Mouse (Mus musculus) mammary gland, adult 2 months (tissue): ENCODE data around the gene Zfp365. TPM values are rescaled to one million over a fixed set of nuclear protein-coding genes. Genes with fewer than 3 reads are reported as not detected.

Source experiments
- polyA plus RNA-seq: library from polyadenylated mRNA; depleted of rRNA; stranded (reverse); fragments of >200 nt; gene quantifications from 2 replicates; pipeline ENCODE4 v1.2.3, GENCODE M21; 2012; ENCODE audit warnings: low replicate concordance; rRNA removed

Zfp365 gene
- polyA plus RNA-seq, result 0.73 and 0.96 TPM in 2 replicates

DNA sequence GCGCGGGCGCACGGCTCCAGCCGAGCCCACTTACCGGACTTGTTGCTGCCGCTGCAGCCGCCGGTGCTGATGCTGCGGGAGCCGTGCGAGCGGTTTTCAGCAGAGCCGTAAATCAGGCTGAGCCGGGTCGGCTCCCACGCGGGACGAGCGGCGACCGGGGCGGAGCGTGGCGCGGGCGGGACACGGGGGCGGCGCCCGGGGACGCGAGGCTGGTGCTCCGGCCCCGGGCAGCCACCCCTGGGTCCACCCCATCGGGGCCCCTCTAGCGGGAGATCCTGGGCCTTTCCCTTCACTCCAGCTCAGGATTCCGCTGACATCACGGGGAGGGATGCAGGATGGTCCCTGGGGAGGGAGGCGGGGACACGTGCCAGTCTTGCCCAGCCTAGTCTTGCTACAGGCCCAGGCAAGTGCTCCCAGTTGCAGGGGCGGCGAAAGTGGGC is at the start of gene Zfp365:
Gene Zfp365, minus strand, starts transcription at position 326 of the 440 bp plus-strand sequence.

Other genes with a start within 250 kb of the Zfp365 start
- 0.04 and 0.05 TPM in 2 replicates for gene Rtkn2, start 66.9 kb upstream of the Zfp365 start, polyA plus RNA-seq